Mouse (Mus musculus) midbrain, embryonic 14.5 days (tissue): ENCODE results near the gene Stx19. TPM values are rescaled to one million over a fixed set of nuclear protein-coding genes. Genes with fewer than 3 reads are reported as not detected.

Experiments used
- microRNA-seq: library from miRNA; unstranded; fragments of <30 nt; microRNA quantifications from one replicate; pipeline ENCODE4, GENCODE M21; 2016
- polyA plus RNA-seq: library from polyadenylated mRNA; unstranded; fragments of >200 nt; fragmentation: Nextera tagmentation; extraction: Ambion mirVana; gene quantifications from 2 replicates; pipeline ENCODE4 v1.2.1, GENCODE M21; 2014

The Stx19 gene
- polyA plus RNA-seq, 1 experiment from 2014 or later = 0.20 TPM

Small RNAs within 50 kb of the gene (microRNA-seq; reads per million reads assigned to microRNA genes)
- gene Gm25986 = not detected

Other genes starting within 250 kb of the Stx19 start
- 12.2 and 13.3 TPM in 2 replicates for gene Nsun3, start 27.9 kb upstream of the Stx19 start, polyA plus RNA-seq
- gene Arl13b, start 32.4 kb downstream of the Stx19 start, polyA plus RNA-seq = 10.8 and 13.4 TPM in 2 replicates
- 5.6 and 11.2 TPM in 2 replicates for gene Pros1, start 39.6 kb downstream of the Stx19 start, polyA plus RNA-seq